12 mouse cellular contexts compared by ENCODE assay signal in the genomic region with DNA sequence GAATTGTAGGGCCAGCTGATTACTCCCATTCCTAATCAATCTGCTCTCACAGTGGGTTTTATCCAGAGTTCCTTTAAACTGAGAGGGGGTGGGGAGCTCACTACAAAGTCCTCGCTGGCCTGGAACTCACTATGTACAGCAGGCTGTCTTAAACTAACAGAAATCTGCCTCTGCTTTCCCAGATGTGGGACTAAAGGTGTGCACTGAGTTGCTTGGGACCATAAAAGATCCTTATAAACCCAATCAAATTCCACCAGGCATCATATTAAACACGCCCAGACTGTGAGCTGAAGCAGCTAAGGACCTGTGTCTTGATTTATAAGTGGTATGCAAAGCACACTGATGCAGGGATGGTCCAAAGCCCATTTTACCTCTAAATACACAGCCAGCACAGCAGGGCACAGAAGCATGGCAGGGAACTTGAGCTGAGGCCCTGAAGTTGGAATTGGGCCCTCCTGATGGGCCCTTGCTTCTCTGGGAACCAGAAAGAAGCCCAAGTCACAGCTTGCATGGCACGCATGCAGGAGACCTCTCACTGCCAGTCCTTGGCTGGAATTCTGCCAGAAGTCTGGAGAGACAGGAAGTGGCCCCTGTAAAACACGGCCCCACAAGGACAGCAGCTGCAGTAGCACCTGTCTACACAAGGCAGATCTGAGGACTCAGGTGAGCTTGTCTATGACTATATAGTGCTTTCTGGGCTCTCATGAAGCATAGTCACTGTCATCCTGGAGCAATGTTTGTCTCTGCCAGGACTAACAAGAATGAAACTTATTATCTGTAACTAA.
DNase-seq lines count a peak whose midpoint lies in the region; ATAC-seq lines count a peak whose summit lies in the region.
"Had no signal": no experiment of that assay in that cellular context is flagged by ENCODE, and none has a peak within 500 bp of the region (broad histone marks: within the 10 kb centered on the region; RNA-seq: fewer than 3 reads in every experiment).

No protein-coding gene starts in this region.

- no peaks in the 10 kb centered on the region for H3K27me3 ChIP-seq in forebrain, embryonic 16.5 days (replicated peaks; ENCODE audit: control insufficient read depth, insufficient read depth, low read length)

- no peaks in the 10 kb centered on the region for H3K36me3 ChIP-seq in forebrain, embryonic 16.5 days (ENCODE audit: control insufficient read depth, insufficient read depth)

- no peak overlapping the region for H3K4me2 ChIP-seq in forebrain, embryonic 16.5 days (ENCODE audit: low read length)

- H3K4me1 ChIP-seq in forebrain, embryonic 16.5 days (replicated peaks; ENCODE audit: control insufficient read depth, insufficient read depth, low read length), result peaks cover 12% of the 10 kb centered on the region

- no peaks in the 10 kb centered on the region for H3K9me3 ChIP-seq in forebrain, embryonic 16.5 days (ENCODE audit: control insufficient read depth, low read length)

- WGBS in forebrain, embryonic 16.5 days, result 37% methylated on average over 4 of the region's 4 CpGs

- H3K27ac ChIP-seq in forebrain, embryonic 16.5 days (ENCODE audit: low read length), result peak overlapping the region; percentile 20; the same call in 1 of the 2 replicates

- no peak overlapping the region for H3K9ac ChIP-seq in forebrain, embryonic 16.5 days (replicated peaks; ENCODE audit: low read depth, low read length)

- H3K4me3 ChIP-seq in forebrain, embryonic 16.5 days (replicated peaks; ENCODE audit: low read length), result no peak overlapping the region
- H3K4me3 ChIP-seq: erythroblast, embryonic 14.5 days; myocyte had no signal

- DNase-seq in adrenal gland, postnatal 10 days, result peak; percentile 9
- DNase-seq in adrenal gland, adult 18-20 months (ENCODE audit: low spot score in 2 of 2), result no peak
- peak; percentile 46 for DNase-seq in left cerebral cortex, postnatal 4 days
- no peak for DNase-seq in left cerebral cortex, postnatal 36 days (ENCODE audit: low spot score in 2 of 2)
- peak; percentile 16 for DNase-seq in lung, postnatal 14 days
- DNase-seq in adrenal gland, postnatal 36 days, result no peak
- DNase-seq: cerebellum, postnatal 36 days; right cerebral cortex, postnatal 25 days had no signal

- intact Hi-C loops in left cerebral cortex, postnatal 4 days (cut with DNase I), result no loop called here
- intact Hi-C loops in left cerebral cortex, postnatal 36 days (cut with DNase I), result no loop called here

- no peak for ATAC-seq in forebrain, embryonic 16.5 days
- no peak for ATAC-seq in megakaryocyte progenitor cell, adult 5-6 weeks (replicated peaks; ENCODE audit: poor library complexity)

Comparison
In these comparisons a context has a peak if more than half of its experiments do, and no peak if none do; other contexts are left out.
1. DNase-seq: peak in adrenal gland, postnatal 10 days (single experiment), left cerebral cortex, postnatal 4 days (single experiment) and lung, postnatal 14 days (single experiment); none in adrenal gland, adult 18-20 months (0 of 2), left cerebral cortex, postnatal 36 days (0 of 2) and adrenal gland, postnatal 36 days (0 of 2).